Mouse (Mus musculus): ENCODE results near the gene Smok3b. TPM values are rescaled to one million over a fixed set of nuclear protein-coding genes. Genes with fewer than 3 reads are reported as not detected.

Smok3b gene
- total and polyA plus RNA-seq, 3 experiments: not detected

GRCm38 (mm10) chr5:137986351-137986750 lies 34.9 kb upstream of the Smok3b start:
- H3K36me3 ChIP-seq (replicated peaks in 1 of 2; ENCODE audit: control insufficient read depth in 1 of 2, insufficient read depth in 1 of 2, low read length in 1 of 2): no peaks in the 10 kb centered on the region
- no peak for DNase-seq (ENCODE audit: extremely low read depth)
- H3K27me3 ChIP-seq (replicated peaks): no peaks in the 10 kb centered on the region
- H3K4me3 ChIP-seq (replicated peaks in 1 of 3; ENCODE audit: low read depth in 2 of 3, low read length in 2 of 3, poor library complexity in 1 of 3): no peak overlapping the region
- dilution Hi-C loops (cut with MboI; ENCODE audit: extremely low pct_ligation_motif_present, extremely low pct_unique_long_range_greater_than_20kb, low sequenced_read_pairs): no loop called here
- in situ Hi-C loops (cut with MboI; ENCODE audit: low pct_ligation_motif_present, low pct_unique_long_range_greater_than_20kb, low sequenced_read_pairs): no loop called here
- H3K9me3 ChIP-seq (replicated peaks; ENCODE audit: low read length): peaks cover 1% of the 10 kb centered on the region
- H3K79me2 ChIP-seq (replicated peaks; ENCODE audit: control insufficient read depth, extremely low read depth, insufficient read depth, poor library complexity, severe bottlenecking): no peaks in the 10 kb centered on the region
- H3K4me2 ChIP-seq (ENCODE audit: insufficient read depth, low read depth, poor library complexity, severe bottlenecking): no peak overlapping the region
- peaks cover 6 to 12% of the 10 kb centered on the region in 2 experiments; a peak in 3 of 4 replicates for H3K4me1 ChIP-seq (ENCODE audit: control insufficient read depth in 1 of 2, insufficient read depth in 2 of 2)
- no peak for TF ChIP-seq ZNF384 (IDR thresholded peaks at IDR 0.05; ENCODE audit: low read depth, low read length)
- TF ChIP-seq IRF4 (IDR thresholded peaks at IDR 0.05; ENCODE audit: low read depth, low read length): no peak
- no peak for TF ChIP-seq POLR2AphosphoS2 (IDR thresholded peaks at IDR 0.05; ENCODE audit: low read depth, low read length)
- TF ChIP-seq KAT2A (IDR thresholded peaks at IDR 0.05; ENCODE audit: insufficient replicate concordance, low read length): no peak
- TF ChIP-seq MAFK (IDR thresholded peaks at IDR 0.05; ENCODE audit: insufficient replicate concordance, low read length): no peak
- no peak for TF ChIP-seq E2F4 (IDR thresholded peaks at IDR 0.05; ENCODE audit: insufficient replicate concordance, low read depth, low read length)
- no peak for TF ChIP-seq ZC3H11A (IDR thresholded peaks at IDR 0.05; ENCODE audit: low read depth, low read length)
- TF ChIP-seq CHD2 (IDR thresholded peaks at IDR 0.05; ENCODE audit: low read length): no peak
- TF ChIP-seq CTCF (conservative IDR thresholded peaks at IDR 0.05 in 1 of 2, IDR thresholded peaks at IDR 0.05 in 1 of 2; ENCODE audit: low read depth in 2 of 2, low read length in 2 of 2): no peak
- no peak for TF ChIP-seq BHLHE40 (IDR thresholded peaks at IDR 0.05; ENCODE audit: low read depth, low read length)
- TF ChIP-seq ZKSCAN1 (IDR thresholded peaks at IDR 0.05; ENCODE audit: borderline replicate concordance, low read depth, low read length): no peak
- TF ChIP-seq JUND (conservative IDR thresholded peaks at IDR 0.05; ENCODE audit: low read depth, low read length): no peak
- TF ChIP-seq HCFC1 (IDR thresholded peaks at IDR 0.05; ENCODE audit: low read depth, low read length): no peak
- TF ChIP-seq USF1 (IDR thresholded peaks at IDR 0.05; ENCODE audit: low read depth, low read length): no peak
- TF ChIP-seq GABPA (IDR thresholded peaks at IDR 0.05; ENCODE audit: insufficient replicate concordance, low read depth, low read length): no peak
- no peak for TF ChIP-seq NELFE (IDR thresholded peaks at IDR 0.05; ENCODE audit: low read depth, low read length)
- TF ChIP-seq SIN3A (IDR thresholded peaks at IDR 0.05; ENCODE audit: low read length): no peak
- no peak for TF ChIP-seq ELF1 (IDR thresholded peaks at IDR 0.05; ENCODE audit: low read depth, low read length)
- TF ChIP-seq MXI1 (IDR thresholded peaks at IDR 0.05; ENCODE audit: low read depth, low read length): no peak
- TF ChIP-seq MYC (IDR thresholded peaks at IDR 0.05; ENCODE audit: low read depth, low read length): no peak
- no peak overlapping the region for H3K27ac ChIP-seq (ENCODE audit: insufficient read depth, low read depth)
- no peak overlapping the region for H3K9ac ChIP-seq (ENCODE audit: insufficient read depth, low read depth)

GRCm38 (mm10) chr5:138009437-138009836 lies 11.8 kb upstream of the Smok3b start:
- Histone ChIP-seq H3K9me3 (replicated peaks; ENCODE audit: low read length) (no peaks in the 10 kb centered on the region), H3K4me2 (ENCODE audit: insufficient read depth, low read depth, poor library complexity, severe bottlenecking) (no peak overlapping the region), H3K4me1 (ENCODE audit: control insufficient read depth in 1 of 2, insufficient read depth in 2 of 2) (no peaks in the 10 kb centered on the region), H3K4me3 (replicated peaks in 1 of 3; ENCODE audit: low read depth in 2 of 3, low read length in 2 of 3, poor library complexity in 1 of 3) (no peak overlapping the region), H3K27me3 (replicated peaks) (no peaks in the 10 kb centered on the region), H3K36me3 (replicated peaks in 1 of 2; ENCODE audit: control insufficient read depth in 1 of 2, insufficient read depth in 1 of 2, low read length in 1 of 2) (no peaks in the 10 kb centered on the region), H3K9ac (ENCODE audit: insufficient read depth, low read depth) (no peak overlapping the region), H3K79me2 (replicated peaks; ENCODE audit: control insufficient read depth, extremely low read depth, insufficient read depth, poor library complexity, severe bottlenecking) (no peaks in the 10 kb centered on the region), H3K27ac (ENCODE audit: insufficient read depth, low read depth) (no peak overlapping the region)
- dilution Hi-C loops (cut with MboI; ENCODE audit: extremely low pct_ligation_motif_present, extremely low pct_unique_long_range_greater_than_20kb, low sequenced_read_pairs) (no loop called here), in situ Hi-C loops (cut with MboI; ENCODE audit: low pct_ligation_motif_present, low pct_unique_long_range_greater_than_20kb, low sequenced_read_pairs) (no loop called here)
- no peak for DNase-seq (ENCODE audit: extremely low read depth)
- no peak for TF ChIP-seq KAT2A (IDR thresholded peaks at IDR 0.05; ENCODE audit: insufficient replicate concordance, low read length)
- no peak for TF ChIP-seq UBTF (IDR thresholded peaks at IDR 0.05; ENCODE audit: low read depth, low read length)
